Mouse (Mus musculus) forebrain, embryonic 12.5 days (tissue): ENCODE measurements around the gene Fth1. TPM values are rescaled to one million over a fixed set of nuclear protein-coding genes. Genes with fewer than 3 reads are reported as not detected.
"Not testable (repeated sequence)": the region's sequence is repeated elsewhere in the genome, so short reads cannot be mapped to it uniquely, and the experiment has no call there.

Experiments used
- ATAC-seq: fragments of 200-750 bp; cut with Nextera tagmentation; 2 replicates; pipeline ENCODE4 v1.8.0; 2017; ENCODE audit warnings: moderate TSS enrichment; ENCODE audit not compliant: low FRiP score
- H3K27ac ChIP-seq: fragments of 300-500 bp; sonication (generic); 2 replicates; pipeline ENCODE4 v1.5.1; 2016; ENCODE audit warnings: mild to moderate bottlenecking
- H3K27me3 ChIP-seq: fragments of 300-500 bp; sonication (generic); 2 replicates; pipeline ENCODE4 v1.6.1; 2016; ENCODE audit warnings: mild to moderate bottlenecking
- H3K36me3 ChIP-seq: fragments of 300-500 bp; sonication (generic); replicated peaks from 2 replicates; pipeline ENCODE4 v1.6.1; 2016; ENCODE audit warnings: mild to moderate bottlenecking
- H3K4me1 ChIP-seq: fragments of 300-500 bp; sonication (generic); 2 replicates; pipeline ENCODE4 v1.6.1; 2016
- H3K4me2 ChIP-seq: fragments of 300-500 bp; sonication (generic); 2 replicates; pipeline ENCODE4 v1.6.1; 2016; ENCODE audit warnings: mild to moderate bottlenecking, moderate library complexity
- H3K4me3 ChIP-seq: fragments of 300-500 bp; sonication (generic); replicated peaks from 2 replicates; pipeline ENCODE4 v1.5.1; 2016; ENCODE audit warnings: mild to moderate bottlenecking
- H3K9ac ChIP-seq: fragments of 300-500 bp; sonication (generic); 2 replicates; pipeline ENCODE4 v1.6.1; 2016; ENCODE audit warnings: mild to moderate bottlenecking
- H3K9me3 ChIP-seq: fragments of 300-500 bp; sonication (generic); 2 replicates; pipeline ENCODE4 v1.6.1; 2016
- WGBS: fragments of 180-500 bp; shearing (Covaris S2); methylation state at CpG from one replicate; pipeline ENCODE4 v1.1.7; 2016; 5-methylcytosine and 5-hydroxymethylcytosine counted together
- polyA plus RNA-seq: library from polyadenylated mRNA; unstranded; fragments of >200 nt; fragmentation: Nextera tagmentation; extraction: Ambion mirVana; gene quantifications from 2 replicates; pipeline ENCODE4 v1.2.1, GENCODE M21; 2016

Fth1 gene
- 1,239 and 1,358 TPM in 2 replicates for polyA plus RNA-seq

DNA sequence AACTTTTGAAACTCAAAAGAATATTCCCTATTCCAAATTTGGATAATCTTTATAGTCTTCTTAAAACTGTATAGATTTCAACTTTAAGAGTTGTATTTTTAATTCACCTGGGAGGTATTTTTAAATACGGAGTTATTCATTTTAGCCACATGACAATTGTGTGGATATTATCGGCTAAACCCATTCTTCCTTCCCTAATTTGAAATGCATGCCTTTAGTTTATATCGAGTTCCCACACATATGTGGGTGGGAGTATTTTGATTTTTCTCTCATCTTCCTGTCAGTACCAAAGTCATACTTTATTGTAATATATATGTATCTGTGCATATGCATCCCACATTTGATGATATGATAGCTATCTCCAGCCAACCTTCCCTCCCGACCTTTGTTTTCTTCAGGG lies at the start of gene Fth1:
TSS of gene Fth1 (plus strand) at position 341 of the 400 bp plus-strand sequence.
- peaks cover 14% of the 10 kb centered on the region for H3K36me3 ChIP-seq
- H3K27ac ChIP-seq, result no peak within 1 kb of the TSS
- no peak within 1 kb of the TSS for H3K4me3 ChIP-seq
- 92% methylated on average over 4 of the region's 4 CpGs for WGBS
- H3K9ac ChIP-seq, result no peak within 1 kb of the TSS
- no peaks in the 10 kb centered on the region for H3K27me3 ChIP-seq
- ATAC-seq, result no peak
- H3K9me3 ChIP-seq, result no peaks in the 10 kb centered on the region
- H3K4me2 ChIP-seq, result no peak within 1 kb of the TSS
- peaks cover 19% of the 10 kb centered on the region for H3K4me1 ChIP-seq

DNA sequence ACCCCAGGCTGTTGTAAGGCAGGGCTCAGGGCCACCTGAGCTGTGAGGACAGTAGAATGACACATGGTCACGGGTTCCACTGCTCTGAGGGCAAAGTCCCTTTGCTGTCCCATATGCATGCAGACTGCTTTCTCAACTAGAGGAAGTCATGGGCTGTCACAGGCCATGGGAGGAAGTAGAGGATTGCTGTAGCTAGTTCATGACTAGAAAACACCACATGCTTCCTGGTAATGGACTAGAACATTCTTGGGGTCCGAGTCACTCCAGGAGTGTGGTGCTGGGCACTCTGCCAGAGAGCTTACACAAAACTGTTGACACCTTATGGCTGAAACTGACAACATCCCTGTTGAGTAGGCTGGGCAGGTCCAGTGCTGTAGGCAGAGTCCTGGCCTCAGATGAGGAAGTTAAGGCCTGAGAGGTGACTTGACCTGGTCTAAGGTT lies 49.2 kb upstream of the Fth1 start:
- H3K9me3 ChIP-seq, H3K4me1 ChIP-seq, ATAC-seq, H3K9ac ChIP-seq, H3K4me2 ChIP-seq, H3K36me3 ChIP-seq, H3K4me3 ChIP-seq, H3K27ac ChIP-seq, H3K27me3 ChIP-seq: not testable (repeated sequence)
- WGBS, result 84% methylated on average over 2 of the region's 2 CpGs

DNA sequence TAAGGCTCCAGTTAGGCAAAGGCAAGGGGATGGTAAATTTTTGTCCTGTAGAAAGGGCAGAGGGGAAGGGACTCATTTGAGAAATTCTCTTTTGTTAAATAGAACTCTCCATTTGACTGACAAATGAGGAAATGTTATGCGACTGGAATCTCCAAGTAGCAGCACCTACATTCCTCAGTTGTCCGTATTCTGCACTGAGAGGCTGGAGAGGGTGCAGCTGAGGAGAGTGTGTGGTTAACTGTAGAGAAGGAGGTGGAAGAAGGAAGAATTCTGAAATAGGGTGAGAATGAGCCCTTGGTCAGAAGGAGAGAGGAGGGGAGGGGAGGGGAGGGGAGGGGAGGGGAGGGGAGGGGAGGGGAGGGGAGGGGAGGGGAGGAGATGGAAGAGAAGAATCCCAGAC lies 46.5 kb upstream of the Fth1 start:
- H3K4me1 ChIP-seq, result no peaks in the 10 kb centered on the region
- H3K4me3 ChIP-seq, result no peak overlapping the region
- no peaks in the 10 kb centered on the region for H3K27me3 ChIP-seq
- no peak for ATAC-seq
- no peak overlapping the region for H3K4me2 ChIP-seq
- H3K36me3 ChIP-seq, result no peaks in the 10 kb centered on the region
- H3K9me3 ChIP-seq, result no peaks in the 10 kb centered on the region
- 68% methylated on average over 2 of the region's 2 CpGs for WGBS
- no peak overlapping the region for H3K27ac ChIP-seq
- H3K9ac ChIP-seq, result no peak overlapping the region

DNA sequence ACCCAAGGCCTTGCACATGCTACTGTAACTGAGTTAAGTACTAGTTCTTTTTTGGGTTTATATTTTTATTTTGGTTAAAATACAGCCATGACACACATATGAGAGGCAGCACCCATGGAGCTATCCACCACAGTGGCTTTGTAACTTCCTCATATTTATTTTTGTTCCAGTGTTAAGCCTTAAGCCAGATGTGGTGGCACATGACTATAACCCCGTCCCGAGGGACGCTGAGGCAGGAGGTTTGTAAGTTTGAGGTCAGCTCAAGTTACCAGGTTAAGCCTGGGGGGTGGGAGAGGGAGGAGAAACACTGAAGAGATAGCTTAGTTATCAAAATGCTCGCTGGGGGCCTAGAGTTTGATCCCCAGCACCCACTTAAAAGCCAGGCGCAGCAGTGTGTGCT lies 43.8 kb upstream of the Fth1 start:
- H3K4me2 ChIP-seq, result no peak overlapping the region
- H3K9ac ChIP-seq, result no peak overlapping the region
- no peaks in the 10 kb centered on the region for H3K9me3 ChIP-seq
- no peaks in the 10 kb centered on the region for H3K36me3 ChIP-seq
- ATAC-seq, result no peak
- 67% methylated on average over 5 of the region's 5 CpGs for WGBS
- no peaks in the 10 kb centered on the region for H3K27me3 ChIP-seq
- H3K4me3 ChIP-seq, result no peak overlapping the region
- H3K4me1 ChIP-seq, result no peaks in the 10 kb centered on the region
- H3K27ac ChIP-seq, result no peak overlapping the region

DNA sequence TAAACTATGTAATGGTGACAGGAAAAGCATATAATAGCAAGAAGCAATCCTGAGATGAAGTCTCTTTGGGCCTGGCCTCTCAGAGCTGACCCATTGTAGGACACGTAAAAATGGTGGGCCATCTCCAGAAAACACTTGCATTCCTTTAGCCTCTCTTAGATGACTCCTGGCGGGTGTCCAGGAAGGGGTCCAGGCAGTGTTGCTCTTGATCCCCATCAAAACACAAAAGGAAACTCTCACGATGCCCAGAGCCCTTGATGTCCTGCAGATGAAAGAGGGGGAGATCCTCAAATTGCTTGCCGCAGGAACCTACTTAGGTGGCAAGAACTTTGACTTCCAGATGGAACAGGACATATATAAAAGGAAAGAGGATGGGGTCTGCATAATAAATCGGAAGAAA lies 43.0 kb upstream of the Fth1 start:
- WGBS, result 61% methylated on average over 5 of the region's 5 CpGs
- no peaks in the 10 kb centered on the region for H3K9me3 ChIP-seq
- no peaks in the 10 kb centered on the region for H3K27me3 ChIP-seq
- no peak overlapping the region for H3K27ac ChIP-seq
- H3K4me2 ChIP-seq, result no peak overlapping the region
- no peak overlapping the region for H3K4me3 ChIP-seq
- H3K36me3 ChIP-seq, result no peaks in the 10 kb centered on the region
- ATAC-seq, result no peak
- H3K9ac ChIP-seq, result no peak overlapping the region
- H3K4me1 ChIP-seq, result no peaks in the 10 kb centered on the region

DNA sequence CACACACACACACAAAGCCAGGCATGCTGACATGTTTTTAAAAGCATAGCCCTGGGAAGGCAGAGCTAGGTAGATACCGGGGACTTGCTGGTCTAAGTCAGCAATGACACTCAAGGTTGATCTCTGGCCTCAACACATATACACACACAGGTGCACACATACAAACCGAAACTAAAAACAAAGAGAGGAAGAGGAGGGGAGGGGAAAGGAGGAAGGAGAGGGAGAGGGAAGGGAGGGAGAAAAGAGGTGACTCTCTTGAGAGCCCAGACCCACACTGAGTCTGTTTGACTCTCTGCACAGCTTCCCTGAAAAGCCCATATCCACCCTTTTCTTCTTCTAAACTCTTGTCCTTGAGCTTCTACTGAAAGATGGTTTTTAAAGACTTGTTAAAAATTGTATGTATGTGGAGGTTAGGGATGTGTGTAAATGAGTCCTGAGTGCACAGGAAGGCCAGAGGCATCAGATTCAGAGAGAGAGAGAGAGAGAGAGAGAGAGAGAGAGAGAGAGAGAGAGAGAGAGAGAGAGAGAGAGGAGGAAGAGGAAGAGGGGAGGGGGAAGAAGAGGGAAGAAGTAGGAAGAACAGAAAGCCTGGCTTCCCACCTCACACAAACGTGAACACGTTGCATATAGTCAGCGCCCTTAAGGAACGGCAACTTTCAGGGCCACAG lies 42.1 kb upstream of the Fth1 start:
- Histone ChIP-seq H3K4me1 (no peaks in the 10 kb centered on the region), H3K27me3 (no peaks in the 10 kb centered on the region), H3K9ac (no peak overlapping the region), H3K4me2 (no peak overlapping the region), H3K4me3 (no peak overlapping the region), H3K27ac (no peak overlapping the region), H3K36me3 (no peaks in the 10 kb centered on the region), H3K9me3 (no peaks in the 10 kb centered on the region)
- ATAC-seq, result no peak
- 87% methylated on average over 6 of the region's 6 CpGs for WGBS

DNA sequence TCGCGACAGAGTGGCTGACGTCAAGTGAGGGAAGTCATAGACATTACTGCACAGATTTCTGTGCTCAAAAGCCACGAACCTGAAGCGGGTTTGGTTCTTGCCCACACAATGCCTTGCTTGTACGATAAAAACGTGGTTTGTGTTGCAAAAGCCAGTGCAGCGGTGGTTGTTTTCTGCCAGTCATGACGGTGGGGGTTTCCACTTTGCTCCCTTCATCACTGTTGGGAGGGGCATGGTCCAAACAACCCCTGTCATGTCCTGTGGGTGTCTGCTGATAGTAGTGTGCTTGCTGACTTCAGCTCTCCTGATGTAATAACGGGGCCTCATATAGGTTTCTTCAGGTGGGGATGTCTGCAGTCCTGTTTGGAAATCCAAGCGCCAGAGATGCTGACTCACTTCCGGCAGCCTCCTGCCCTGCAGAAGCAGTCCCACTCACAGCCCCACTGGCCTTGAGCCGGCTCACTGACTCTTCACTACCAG lies 41.5 kb upstream of the Fth1 start:
- H3K4me3 ChIP-seq, result no peak overlapping the region
- H3K27ac ChIP-seq, result no peak overlapping the region
- 79% methylated on average over 13 of the region's 13 CpGs for WGBS
- no peaks in the 10 kb centered on the region for H3K4me1 ChIP-seq
- no peak overlapping the region for H3K4me2 ChIP-seq
- H3K27me3 ChIP-seq, result no peaks in the 10 kb centered on the region
- H3K9ac ChIP-seq, result no peak overlapping the region
- no peaks in the 10 kb centered on the region for H3K36me3 ChIP-seq
- H3K9me3 ChIP-seq, result no peaks in the 10 kb centered on the region
- no peak for ATAC-seq

DNA sequence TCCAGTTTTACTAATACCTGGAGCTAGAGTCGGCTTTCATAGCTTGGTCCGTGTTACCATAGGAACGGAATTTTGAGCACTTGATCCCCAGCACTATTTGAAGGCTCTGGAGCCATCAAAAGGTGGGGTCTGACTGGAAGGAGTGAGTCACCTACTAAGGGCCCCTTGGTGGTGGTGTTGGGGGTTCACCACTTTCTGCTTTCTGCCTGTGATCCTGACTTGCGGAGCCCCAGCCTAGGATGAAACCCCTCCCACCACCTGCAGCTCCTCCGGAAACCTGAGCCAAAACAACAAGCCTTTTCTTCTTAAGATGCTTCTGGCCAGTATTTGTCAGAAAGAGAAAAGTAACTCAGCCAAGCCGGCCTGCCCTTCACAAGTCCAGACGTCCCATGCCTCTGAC lies 40.6 kb upstream of the Fth1 start:
- Histone ChIP-seq H3K27ac (no peak overlapping the region), H3K27me3 (no peaks in the 10 kb centered on the region), H3K4me3 (no peak overlapping the region), H3K9ac (no peak overlapping the region), H3K4me2 (no peak overlapping the region), H3K9me3 (no peaks in the 10 kb centered on the region), H3K4me1 (no peaks in the 10 kb centered on the region), H3K36me3 (no peaks in the 10 kb centered on the region)
- WGBS, result 65% methylated on average over 7 of the region's 7 CpGs
- no peak for ATAC-seq

DNA sequence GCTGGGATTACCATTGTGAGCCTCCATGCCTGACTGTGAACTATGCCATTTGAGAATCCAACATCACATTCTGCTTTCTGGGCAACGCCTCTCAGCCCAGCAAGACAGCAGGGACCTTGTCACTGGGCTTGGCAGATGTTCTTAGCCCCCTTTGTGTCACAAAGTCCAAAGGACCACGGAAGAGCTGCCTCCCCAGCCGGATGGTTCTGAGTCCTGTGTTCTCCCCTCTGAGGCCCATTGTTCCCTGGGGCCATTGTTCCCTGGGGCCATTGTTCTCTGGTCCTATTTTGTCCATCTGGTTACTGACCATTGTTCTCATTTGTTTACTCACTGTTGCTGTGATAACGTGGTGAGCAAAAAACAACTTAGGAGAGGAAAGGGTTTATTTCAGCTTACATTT lies 39.5 kb upstream of the Fth1 start:
- Histone ChIP-seq H3K4me1 (no peaks in the 10 kb centered on the region), H3K9ac (no peak overlapping the region), H3K4me2 (no peak overlapping the region), H3K27ac (no peak overlapping the region; the same call in 1 of the 2 replicates), H3K9me3 (no peaks in the 10 kb centered on the region), H3K36me3 (no peaks in the 10 kb centered on the region), H3K27me3 (no peaks in the 10 kb centered on the region), H3K4me3 (no peak overlapping the region)
- ATAC-seq, result no peak
- 4% methylated on average over 4 of the region's 4 CpGs for WGBS

DNA sequence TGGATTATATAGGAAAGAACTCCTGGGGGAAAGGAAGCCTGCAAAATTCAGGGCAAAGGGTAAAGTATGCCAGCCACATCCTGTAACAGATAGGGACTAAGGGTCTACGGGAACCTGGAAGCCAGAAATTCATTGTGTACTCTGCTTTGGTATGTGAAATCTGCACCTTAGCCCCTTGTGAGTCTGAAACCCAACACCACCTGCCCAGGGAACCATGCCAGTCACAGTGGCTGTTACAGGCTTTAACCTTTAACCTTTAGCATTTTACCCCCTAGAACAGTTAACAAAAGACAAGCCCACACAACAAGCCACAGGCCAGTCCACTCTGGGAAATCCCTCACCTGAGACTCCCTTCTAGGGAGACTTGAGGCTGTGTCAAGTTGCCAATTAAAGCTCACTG lies 38.6 kb upstream of the Fth1 start:
- 50% methylated on average over 1 of the region's 1 CpGs for WGBS
- no peaks in the 10 kb centered on the region for H3K36me3 ChIP-seq
- no peak for ATAC-seq

DNA sequence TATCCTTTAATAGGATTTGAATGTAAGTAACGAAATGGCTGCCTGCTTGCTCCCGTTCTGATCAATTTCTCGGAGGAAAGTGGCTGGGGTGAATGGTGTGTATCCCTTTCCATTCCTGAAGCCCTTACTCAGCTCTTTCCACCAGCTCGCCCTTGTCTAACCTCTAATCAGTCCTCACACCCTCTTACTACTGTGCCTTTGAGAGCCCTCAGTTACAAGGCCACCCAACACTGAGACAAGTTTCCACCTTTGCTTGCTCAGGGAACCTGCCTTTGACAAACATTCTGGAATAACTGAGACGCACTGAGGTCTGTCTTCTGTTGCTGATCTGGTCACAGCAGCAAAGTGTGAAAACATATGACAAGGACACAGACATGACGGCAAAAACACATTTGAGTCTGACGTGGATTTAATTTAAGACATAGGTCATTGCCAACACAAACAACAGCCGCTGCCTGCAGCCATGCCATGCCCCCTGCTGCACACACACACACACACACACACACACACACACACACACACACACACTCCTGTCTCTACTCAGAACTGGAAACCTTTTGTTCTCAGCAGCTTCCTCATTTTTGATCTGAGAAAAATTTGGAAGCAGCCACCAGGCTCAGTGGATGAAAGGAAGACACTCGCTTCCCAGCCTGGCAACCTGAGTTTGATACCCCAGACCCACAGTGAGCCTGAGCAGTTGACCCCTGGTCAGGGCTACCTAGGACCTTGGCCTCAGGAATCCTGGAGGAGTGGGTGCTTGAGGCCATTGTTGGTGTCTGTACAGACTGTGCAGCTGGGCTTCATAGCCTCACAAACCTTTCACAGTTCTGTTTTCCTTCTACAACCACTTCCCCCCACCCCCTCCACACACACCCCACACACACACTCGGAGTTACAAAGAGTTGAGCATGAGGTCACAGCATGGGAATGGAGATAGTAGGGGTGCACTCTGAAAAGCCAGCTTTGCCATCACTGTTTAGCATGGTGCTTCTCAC lies 37.6 kb upstream of the Fth1 start:
- WGBS, result 71% methylated on average over 10 of the region's 10 CpGs
- H3K36me3 ChIP-seq, result no peaks in the 10 kb centered on the region
- no peak overlapping the region for H3K27ac ChIP-seq
- H3K4me2 ChIP-seq, result no peak overlapping the region
- H3K9me3 ChIP-seq, result no peaks in the 10 kb centered on the region
- no peak overlapping the region for H3K4me3 ChIP-seq
- H3K4me1 ChIP-seq, result no peaks in the 10 kb centered on the region
- H3K9ac ChIP-seq, result no peak overlapping the region; the same call in 1 of the 2 replicates
- H3K27me3 ChIP-seq, result no peaks in the 10 kb centered on the region
- ATAC-seq, result no peak

More for the DNA sequence above, 38.6 kb upstream of the Fth1 start:
- Histone ChIP-seq H3K27me3 (no peaks in the 10 kb centered on the region), H3K27ac (no peak overlapping the region), H3K4me3 (no peak overlapping the region), H3K4me1 (no peaks in the 10 kb centered on the region), H3K9ac (no peak overlapping the region), H3K4me2 (no peak overlapping the region), H3K9me3 (no peaks in the 10 kb centered on the region)

DNA sequence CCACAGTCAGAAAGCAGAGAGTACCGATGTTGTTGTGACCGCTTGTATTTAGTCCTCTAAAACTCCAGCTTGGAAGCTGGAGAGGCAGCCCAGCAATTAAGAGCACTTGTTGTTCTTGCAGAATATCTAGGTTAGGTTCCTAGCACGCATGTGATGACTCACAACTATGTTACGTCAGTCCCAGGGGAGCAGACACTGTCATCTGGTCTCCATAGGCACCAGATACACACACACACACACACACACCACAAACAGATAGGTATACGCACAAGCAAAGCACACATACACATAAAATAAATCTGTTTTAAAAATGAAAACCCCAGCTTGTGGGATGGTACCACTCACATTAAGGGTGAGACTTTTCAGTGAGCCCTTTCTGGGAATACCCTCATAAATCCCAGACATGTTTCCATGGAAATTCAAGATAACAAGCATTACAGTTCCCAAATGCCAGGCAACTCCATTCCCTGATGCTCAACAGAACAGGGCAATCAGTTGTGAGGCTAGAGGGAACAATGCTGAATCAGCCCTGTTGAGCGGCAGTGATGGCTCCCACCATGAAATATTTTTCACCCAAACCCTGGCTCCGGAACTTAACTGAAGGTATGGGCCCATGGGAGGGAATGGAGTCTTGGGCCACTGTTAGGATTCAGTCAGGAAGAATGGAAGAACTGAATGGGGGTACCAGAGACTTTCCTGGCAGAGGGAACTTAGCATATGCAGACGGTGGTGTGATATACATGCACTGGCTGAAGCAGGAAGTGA lies 34.4 kb upstream of the Fth1 start:
- H3K27ac ChIP-seq, result no peak overlapping the region
- H3K9me3 ChIP-seq, result no peaks in the 10 kb centered on the region
- H3K4me1 ChIP-seq, result no peaks in the 10 kb centered on the region
- no peak overlapping the region for H3K4me2 ChIP-seq
- no peaks in the 10 kb centered on the region for H3K36me3 ChIP-seq
- 88% methylated on average over 8 of the region's 8 CpGs for WGBS
- H3K4me3 ChIP-seq, result no peak overlapping the region
- H3K27me3 ChIP-seq, result no peaks in the 10 kb centered on the region
- no peak overlapping the region for H3K9ac ChIP-seq
- ATAC-seq, result no peak
